Mouse (Mus musculus) skeletal muscle tissue, adult 2 months (tissue): ENCODE measurements around the gene Cnnm4.
"Not testable (repeated sequence)": the region's sequence is repeated elsewhere in the genome, so short reads cannot be mapped to it uniquely, and the experiment has no call there.

Experiments
- DNase-seq: peaks from one replicate; pipeline ENCODE4 v3.0.0-alpha.2; 2012; ENCODE audit warnings: low read depth, low spot score

Cnnm4 gene

GRCm38 (mm10) chr1:36513718-36514117 lies 42.3 kb downstream of the Cnnm4 start:
- no peak for DNase-seq

GRCm38 (mm10) chr1:36518259-36518658 lies 46.8 kb downstream of the Cnnm4 start:
- DNase-seq, result no peak

- DNase-seq, result no peak
Observed at GRCm38 (mm10) chr1:36519626-36520025, 48.2 kb downstream of the Cnnm4 start.

GRCm38 (mm10) chr1:36522210-36522609 lies 50.8 kb downstream of the Cnnm4 start:
- DNase-seq, result no peak

GRCm38 (mm10) chr1:36523332-36524013 lies 52.1 kb downstream of the Cnnm4 start:
- DNase-seq, result peak; percentile 89

- no peak for DNase-seq
Observed at GRCm38 (mm10) chr1:36524058-36524457, 52.6 kb downstream of the Cnnm4 start.

GRCm38 (mm10) chr1:36525774-36526173 lies 54.4 kb downstream of the Cnnm4 start:
- DNase-seq, result no peak

GRCm38 (mm10) chr1:36526903-36527302 lies 55.5 kb downstream of the Cnnm4 start:
- no peak for DNase-seq

GRCm38 (mm10) chr1:36528351-36528750 lies 56.9 kb downstream of the Cnnm4 start:
- no peak for DNase-seq

- no peak for DNase-seq
Observed at GRCm38 (mm10) chr1:36529274-36529673, 57.9 kb downstream of the Cnnm4 start.

GRCm38 (mm10) chr1:36529875-36530274 lies 58.5 kb downstream of the Cnnm4 start:
- no peak for DNase-seq

- DNase-seq, result no peak
Observed at GRCm38 (mm10) chr1:36530485-36530884, 59.1 kb downstream of the Cnnm4 start.

- no peak for DNase-seq
Observed at GRCm38 (mm10) chr1:36530962-36531361, 59.5 kb downstream of the Cnnm4 start.

GRCm38 (mm10) chr1:36531461-36531860 lies 60.0 kb downstream of the Cnnm4 start:
- DNase-seq, result no peak

- DNase-seq, result no peak
Observed at GRCm38 (mm10) chr1:36533546-36533945, 62.1 kb downstream of the Cnnm4 start.

- DNase-seq, result peak; percentile 95
Observed at GRCm38 (mm10) chr1:36534595-36535058, 63.2 kb downstream of the Cnnm4 start.

- DNase-seq, result peak; percentile 96
Observed at GRCm38 (mm10) chr1:36535477-36536396, 64.3 kb downstream of the Cnnm4 start.

GRCm38 (mm10) chr1:36536397-36536728 lies 64.9 kb downstream of the Cnnm4 start:
- no peak for DNase-seq

GRCm38 (mm10) chr1:36536783-36537182 lies 65.4 kb downstream of the Cnnm4 start, which contains the start of gene Ankrd23:
Gene Ankrd23, minus strand, starts transcription at chr1:36536883.
- not testable (repeated sequence) for DNase-seq

GRCm38 (mm10) chr1:36538727-36539126 lies 67.3 kb downstream of the Cnnm4 start:
- no peak for DNase-seq

GRCm38 (mm10) chr1:36539186-36539585 lies 67.8 kb downstream of the Cnnm4 start, which contains the start of gene Gm42417:
Gene Gm42417, minus strand, starts transcription at chr1:36539429.
- peak; percentile 97 for DNase-seq

- DNase-seq, result no peak
Observed at GRCm38 (mm10) chr1:36540132-36540531, 68.7 kb downstream of the Cnnm4 start.

- no peak for DNase-seq
Observed at GRCm38 (mm10) chr1:36540807-36541206, 69.4 kb downstream of the Cnnm4 start.
